Mouse (Mus musculus): ENCODE data around the gene Bmf. TPM values are rescaled to one million over a fixed set of nuclear protein-coding genes. Genes with fewer than 3 reads are reported as not detected.

Gene Bmf
- polyA plus RNA-seq, 1 experiment = 3.4 TPM

DNA sequence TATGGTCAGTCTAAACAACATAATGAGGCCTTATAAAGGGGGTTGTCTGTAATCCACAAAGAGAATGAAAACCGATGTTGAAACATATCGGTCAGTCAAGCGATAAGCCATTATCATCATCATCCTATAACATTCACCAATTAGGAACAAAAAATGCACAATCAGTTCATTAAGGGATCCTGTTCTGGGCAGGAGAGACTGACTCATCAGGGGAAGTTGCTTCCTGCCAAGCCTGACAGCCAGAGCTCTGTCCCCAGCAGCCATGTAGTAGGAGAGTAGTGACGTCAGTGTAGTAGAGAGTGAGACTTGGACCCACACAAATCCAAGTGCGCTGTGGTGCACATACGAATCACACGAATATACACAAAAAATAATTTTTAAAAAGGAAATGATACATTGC lies 42.4 kb downstream of the Bmf start:
- no peak for TF ChIP-seq POLR2A (IDR thresholded peaks at IDR 0.05; ENCODE audit: extremely low read depth, insufficient read depth, low read length)
- TF ChIP-seq CTCF (IDR thresholded peaks at IDR 0.05; ENCODE audit: extremely low read depth, insufficient read depth, low read length) = no peak
- Histone ChIP-seq H3K27ac (ENCODE audit: insufficient read depth, low read length) (no peak overlapping the region), H3K4me1 (ENCODE audit: control insufficient read depth, insufficient read depth, low read length) (no peaks in the 10 kb centered on the region), H3K4me3 (ENCODE audit: insufficient read depth, low read length) (no peak overlapping the region)

DNA sequence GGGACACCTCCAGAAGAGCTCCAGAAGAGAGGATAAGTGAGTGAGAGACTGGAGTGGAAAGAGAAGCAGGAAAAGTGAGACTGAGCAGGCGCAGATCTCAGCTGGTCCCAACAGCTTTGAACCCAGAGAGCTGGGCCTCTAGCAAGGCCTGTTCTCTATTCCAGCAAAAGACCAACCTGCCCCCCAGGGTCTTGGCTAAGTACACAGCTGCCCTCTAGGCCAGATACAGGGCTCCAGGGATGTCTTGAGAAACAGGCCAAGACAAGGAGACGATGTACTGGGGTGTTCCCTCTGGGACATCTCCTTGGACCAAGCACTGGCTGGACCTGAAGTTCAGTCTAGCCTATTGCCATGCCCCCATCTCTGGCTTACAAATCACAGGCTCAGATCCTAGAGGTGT lies 49.3 kb downstream of the Bmf start:
- H3K27ac ChIP-seq (ENCODE audit: insufficient read depth, low read length) = no peak overlapping the region
- no peaks in the 10 kb centered on the region for H3K4me1 ChIP-seq (ENCODE audit: control insufficient read depth, insufficient read depth, low read length)
- no peak overlapping the region for H3K4me3 ChIP-seq (ENCODE audit: insufficient read depth, low read length)
- TF ChIP-seq POLR2A (IDR thresholded peaks at IDR 0.05; ENCODE audit: extremely low read depth, insufficient read depth, low read length) = no peak
- no peak for TF ChIP-seq CTCF (IDR thresholded peaks at IDR 0.05; ENCODE audit: extremely low read depth, insufficient read depth, low read length)

DNA sequence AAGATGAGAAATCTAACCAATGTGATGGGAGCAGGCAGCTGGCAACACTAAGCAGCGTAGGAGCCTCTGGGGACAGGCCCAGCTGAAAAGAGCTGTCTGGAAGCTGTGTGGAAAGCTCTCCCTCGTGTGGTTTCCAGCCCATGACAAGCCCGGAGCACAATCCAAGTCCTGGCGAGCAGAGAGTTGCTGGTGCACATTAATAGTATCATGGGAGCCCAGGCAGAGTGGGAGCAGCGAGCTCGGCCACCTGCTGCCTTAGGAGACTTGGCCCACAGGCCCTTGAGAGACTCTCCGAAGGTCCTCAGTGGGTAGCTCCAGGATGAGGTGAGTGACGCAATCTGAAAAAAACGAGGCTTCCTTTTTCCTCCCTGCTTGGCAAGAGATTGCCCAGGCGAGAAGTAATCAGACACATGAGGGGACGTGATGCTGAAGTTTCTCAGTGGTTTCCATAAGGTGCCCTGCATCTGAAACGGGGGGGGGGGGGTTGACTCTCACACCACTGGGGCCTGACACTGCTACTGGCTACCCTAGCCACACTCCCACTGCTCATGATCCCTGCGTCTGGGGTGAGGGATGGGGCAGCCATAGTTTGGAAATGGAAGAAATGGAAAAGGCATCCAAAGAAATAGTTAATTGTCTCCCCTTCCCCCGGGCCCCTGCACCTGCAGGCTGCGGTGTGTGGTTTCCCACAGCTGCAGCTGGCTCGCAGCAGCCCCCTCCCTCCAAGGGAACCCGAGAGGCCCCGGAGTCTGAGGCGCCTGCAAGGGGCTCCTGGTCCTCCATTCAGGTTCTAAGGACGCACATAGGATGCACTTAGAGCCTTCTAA lies 50.1 kb downstream of the Bmf start:
- no peak for TF ChIP-seq CTCF (IDR thresholded peaks at IDR 0.05; ENCODE audit: extremely low read depth, insufficient read depth, low read length)
- Histone ChIP-seq H3K4me3 (ENCODE audit: insufficient read depth, low read length) (no peak overlapping the region), H3K4me1 (ENCODE audit: control insufficient read depth, insufficient read depth, low read length) (no peaks in the 10 kb centered on the region), H3K27ac (ENCODE audit: insufficient read depth, low read length) (no peak overlapping the region)

DNA sequence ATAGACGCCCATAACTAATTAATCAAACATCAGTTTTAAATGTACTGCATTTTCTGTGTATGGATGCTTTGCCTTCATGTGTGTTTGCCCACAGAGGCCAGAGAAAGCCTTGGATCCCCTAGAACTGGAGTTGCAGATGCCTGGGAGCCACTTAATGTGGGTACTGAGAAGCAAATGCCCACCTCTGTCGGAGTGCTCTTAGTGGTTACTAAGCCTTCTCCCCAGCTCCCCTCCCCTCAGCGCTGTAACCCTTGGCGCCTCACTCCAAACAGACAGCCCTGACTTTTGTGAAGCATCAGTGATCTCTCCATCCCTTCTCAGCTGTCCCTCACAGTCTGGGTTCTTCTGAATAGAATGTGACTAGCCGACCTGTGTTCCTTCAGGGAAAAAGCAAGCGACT lies 51.0 kb downstream of the Bmf start:
- Histone ChIP-seq H3K4me1 (ENCODE audit: control insufficient read depth, insufficient read depth, low read length) (no peaks in the 10 kb centered on the region), H3K27ac (ENCODE audit: insufficient read depth, low read length) (no peak overlapping the region), H3K4me3 (ENCODE audit: insufficient read depth, low read length) (no peak overlapping the region)
- TF ChIP-seq CTCF (IDR thresholded peaks at IDR 0.05; ENCODE audit: extremely low read depth, insufficient read depth, low read length) (no peak), POLR2A (IDR thresholded peaks at IDR 0.05; ENCODE audit: extremely low read depth, insufficient read depth, low read length) (no peak)

DNA sequence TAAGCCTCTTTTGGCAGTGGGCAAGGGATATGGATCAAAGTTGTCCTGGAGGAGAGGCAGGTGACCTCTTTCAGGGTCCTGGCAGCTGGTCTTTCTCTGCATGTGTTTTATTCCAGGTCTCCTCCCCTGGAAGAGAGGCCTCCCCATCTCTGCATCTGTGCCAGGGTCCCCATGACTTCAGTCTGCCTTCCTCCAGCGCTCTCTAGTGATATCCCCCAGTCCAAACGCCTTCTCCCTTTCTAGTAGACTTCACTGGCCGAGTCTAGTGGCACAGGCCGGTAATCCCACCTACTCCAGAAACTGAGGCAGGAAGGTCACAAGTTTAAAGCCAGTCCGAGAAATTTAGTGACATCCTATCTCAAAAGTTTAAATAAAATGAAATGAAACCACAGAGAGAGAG lies 51.6 kb downstream of the Bmf start:
- Histone ChIP-seq H3K27ac (ENCODE audit: insufficient read depth, low read length) (no peak overlapping the region), H3K4me3 (ENCODE audit: insufficient read depth, low read length) (no peak overlapping the region), H3K4me1 (ENCODE audit: control insufficient read depth, insufficient read depth, low read length) (no peaks in the 10 kb centered on the region)
- no peak for TF ChIP-seq CTCF (IDR thresholded peaks at IDR 0.05; ENCODE audit: extremely low read depth, insufficient read depth, low read length)
- no peak for TF ChIP-seq POLR2A (IDR thresholded peaks at IDR 0.05; ENCODE audit: extremely low read depth, insufficient read depth, low read length)

DNA sequence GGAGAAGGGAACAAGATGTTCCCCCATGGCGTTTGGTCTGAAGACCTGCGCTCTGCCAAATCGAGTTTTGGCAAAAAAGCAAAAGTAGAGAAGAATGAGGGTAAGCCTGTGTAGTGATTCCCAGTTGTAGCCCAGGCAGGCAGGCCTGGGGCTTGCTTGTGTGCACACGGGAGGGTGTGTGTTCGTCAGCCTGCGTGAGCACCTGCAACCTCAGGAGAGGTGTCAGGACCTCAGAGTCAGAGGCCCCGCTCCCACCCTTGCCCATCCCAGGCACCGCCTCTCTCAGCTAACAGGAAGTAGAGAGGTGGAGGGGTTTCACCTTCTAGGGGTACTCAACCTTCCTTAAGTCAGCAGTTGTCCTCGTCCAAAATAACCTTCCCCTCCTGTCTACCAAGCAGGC lies 54.5 kb downstream of the Bmf start:
- TF ChIP-seq CTCF (IDR thresholded peaks at IDR 0.05; ENCODE audit: extremely low read depth, insufficient read depth, low read length) (no peak), POLR2A (IDR thresholded peaks at IDR 0.05; ENCODE audit: extremely low read depth, insufficient read depth, low read length) (no peak)
- H3K4me3 ChIP-seq (ENCODE audit: insufficient read depth, low read length) = no peak overlapping the region
- H3K4me1 ChIP-seq (ENCODE audit: control insufficient read depth, insufficient read depth, low read length) = no peaks in the 10 kb centered on the region
- no peak overlapping the region for H3K27ac ChIP-seq (ENCODE audit: insufficient read depth, low read length)

DNA sequence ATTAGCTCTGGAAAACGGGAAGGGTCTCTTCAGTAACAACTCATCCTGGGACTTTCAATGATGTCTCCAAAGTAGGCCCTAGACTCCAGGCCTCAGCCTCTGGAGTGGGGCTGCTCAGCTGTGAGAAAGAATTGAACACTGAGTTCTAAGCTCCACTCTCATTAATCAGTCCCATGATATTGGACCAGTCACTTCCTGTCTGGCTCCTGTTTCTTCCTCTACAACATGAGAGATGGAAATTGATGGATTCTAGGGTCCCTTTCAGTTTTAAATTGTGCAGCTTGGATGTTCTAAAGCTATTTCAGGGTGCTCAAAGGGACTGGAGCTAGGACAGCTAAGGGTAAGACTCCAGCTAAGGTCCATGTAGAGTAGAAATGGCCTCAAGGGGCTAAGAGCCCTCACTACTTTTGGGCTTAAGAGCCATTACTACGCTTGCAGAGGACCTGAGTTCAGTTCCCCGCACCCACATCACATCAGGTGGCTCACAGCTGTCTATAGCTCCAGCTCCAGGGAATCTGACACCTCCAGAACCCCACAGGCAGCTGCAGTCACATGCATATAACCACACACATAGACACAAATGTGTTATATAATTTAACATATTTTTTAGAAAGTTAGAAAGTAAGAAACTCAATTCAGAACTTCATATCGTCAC lies 57.6 kb downstream of the Bmf start:
- TF ChIP-seq POLR2A (IDR thresholded peaks at IDR 0.05; ENCODE audit: extremely low read depth, insufficient read depth, low read length) = no peak
- no peak for TF ChIP-seq CTCF (IDR thresholded peaks at IDR 0.05; ENCODE audit: extremely low read depth, insufficient read depth, low read length)
- no peak overlapping the region for H3K27ac ChIP-seq (ENCODE audit: insufficient read depth, low read length)
- no peaks in the 10 kb centered on the region for H3K4me1 ChIP-seq (ENCODE audit: control insufficient read depth, insufficient read depth, low read length)
- no peak overlapping the region for H3K4me3 ChIP-seq (ENCODE audit: insufficient read depth, low read length)

DNA sequence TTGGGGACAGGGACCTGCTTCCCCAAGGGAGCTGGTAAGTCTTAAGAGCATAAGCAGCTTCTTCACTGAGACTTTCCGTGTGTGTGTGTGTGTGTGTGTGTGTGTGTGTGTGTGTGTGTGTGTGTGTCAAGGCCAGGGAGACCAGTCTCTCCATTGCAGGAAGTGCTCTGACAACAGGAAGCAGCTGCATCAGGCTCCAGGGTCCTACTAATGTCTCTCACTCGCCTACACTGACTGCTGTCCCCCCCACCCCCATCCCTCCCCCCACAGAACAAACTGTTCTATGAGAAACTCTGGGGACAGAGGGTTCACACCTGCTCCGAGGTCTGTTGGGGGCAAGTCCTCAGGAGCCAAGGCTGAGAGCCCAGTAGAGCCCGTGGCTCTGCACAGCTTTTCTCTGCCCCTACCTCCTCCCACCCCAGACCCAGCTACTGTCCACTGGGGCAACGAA lies 58.2 kb downstream of the Bmf start:
- Histone ChIP-seq H3K4me1 (ENCODE audit: control insufficient read depth, insufficient read depth, low read length) (no peaks in the 10 kb centered on the region), H3K4me3 (ENCODE audit: insufficient read depth, low read length) (no peak overlapping the region), H3K27ac (ENCODE audit: insufficient read depth, low read length) (no peak overlapping the region)
- TF ChIP-seq POLR2A (IDR thresholded peaks at IDR 0.05; ENCODE audit: extremely low read depth, insufficient read depth, low read length) = no peak
- no peak for TF ChIP-seq CTCF (IDR thresholded peaks at IDR 0.05; ENCODE audit: extremely low read depth, insufficient read depth, low read length)

DNA sequence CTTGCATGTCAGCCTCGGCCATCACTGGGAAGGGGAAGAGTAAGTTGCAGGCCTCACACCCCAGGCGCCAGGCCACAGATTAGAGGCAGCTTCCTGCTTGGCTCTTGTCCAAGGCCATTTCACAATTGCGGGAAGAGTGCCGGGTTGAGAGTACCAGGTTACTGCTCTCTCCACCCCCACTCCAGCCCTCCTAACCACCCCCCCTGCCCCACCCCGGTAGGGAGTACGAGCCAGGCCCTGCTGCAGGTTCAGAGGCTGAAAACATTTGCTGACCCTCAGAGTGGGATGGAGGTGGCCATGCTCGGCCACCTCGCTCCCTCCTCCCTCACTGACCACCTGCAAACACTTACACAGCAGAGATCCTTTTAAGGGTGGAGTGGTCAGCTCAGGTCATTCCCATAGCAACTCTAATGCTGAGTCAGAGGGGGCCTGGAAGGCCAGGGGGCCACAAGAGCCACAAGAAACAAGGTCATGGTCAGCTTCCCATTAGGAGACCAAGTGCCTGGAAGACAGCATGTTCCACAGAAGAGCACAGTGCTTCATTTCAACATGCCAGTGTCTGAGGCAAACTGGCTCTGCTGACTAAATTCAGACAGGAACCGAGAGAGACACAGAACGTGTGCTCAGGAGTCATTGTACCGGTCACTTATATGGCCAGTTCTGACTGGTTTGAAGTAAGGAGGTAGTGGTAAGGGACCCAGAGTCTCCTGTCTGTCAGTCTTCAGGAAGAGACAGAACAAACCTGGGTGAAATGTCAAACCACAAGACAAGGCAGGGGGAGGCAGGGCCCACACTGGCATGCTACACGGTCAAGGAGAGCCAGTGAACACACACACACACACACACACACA lies 59.0 kb downstream of the Bmf start:
- Histone ChIP-seq H3K4me1 (ENCODE audit: control insufficient read depth, insufficient read depth, low read length) (no peaks in the 10 kb centered on the region), H3K27ac (ENCODE audit: insufficient read depth, low read length) (no peak overlapping the region)

More for the DNA sequence above, 59.0 kb downstream of the Bmf start:
- H3K4me3 ChIP-seq (ENCODE audit: insufficient read depth, low read length) = no peak overlapping the region
- TF ChIP-seq CTCF (IDR thresholded peaks at IDR 0.05; ENCODE audit: extremely low read depth, insufficient read depth, low read length) = no peak
- TF ChIP-seq POLR2A (IDR thresholded peaks at IDR 0.05; ENCODE audit: extremely low read depth, insufficient read depth, low read length) = no peak
